In genomic region chr9:64174341-64174740, GRCm38 (mm10) we compare ENCODE assay signal across 8 mouse cellular contexts. TPM values are rescaled to one million over a fixed set of nuclear protein-coding genes. Genes with fewer than 3 reads are reported as not detected.
DNase-seq lines count a peak whose midpoint lies in the region; ATAC-seq and TF ChIP-seq lines count a peak whose summit lies in the region.

No protein-coding gene starts in this region.

- no peaks in the 10 kb centered on the region for H3K27me3 ChIP-seq in lung, embryonic 14.5 days (ENCODE audit: insufficient read depth, low read length)
- no peaks in the 10 kb centered on the region for H3K27me3 ChIP-seq in forebrain, embryonic 10.5 days (ENCODE audit: poor library complexity, severe bottlenecking)
- no peaks in the 10 kb centered on the region for H3K27me3 ChIP-seq in limb, embryonic 13.5 days
- H3K27me3 ChIP-seq in stomach, embryonic 14.5 days (ENCODE audit: control insufficient read depth, insufficient read depth, low read length): no peaks in the 10 kb centered on the region

- H3K36me3 ChIP-seq in lung, embryonic 14.5 days (ENCODE audit: insufficient read depth): peaks cover 45% of the 10 kb centered on the region
- H3K36me3 ChIP-seq in forebrain, embryonic 10.5 days (replicated peaks): peaks cover 49% of the 10 kb centered on the region
- H3K36me3 ChIP-seq in limb, embryonic 13.5 days: peaks cover 44% of the 10 kb centered on the region
- peaks cover 37% of the 10 kb centered on the region for H3K36me3 ChIP-seq in stomach, embryonic 14.5 days (ENCODE audit: control insufficient read depth, insufficient read depth, low read length)

- DNase-seq in lung, embryonic 14.5 days: no peak
- no peak for DNase-seq in lung, postnatal 36 days
- no peak for DNase-seq in forebrain, embryonic 10.5 days (ENCODE audit: extremely low spot score, low spot score)
- DNase-seq in left cerebral cortex, adult 18-20 months (ENCODE audit: low spot score in 2 of 2): no peak

- H3K27ac ChIP-seq in lung, embryonic 14.5 days (ENCODE audit: low read depth): no peak overlapping the region; the same call in 1 of the 2 replicates
- peak overlapping the region; percentile 98 for H3K27ac ChIP-seq in forebrain, embryonic 10.5 days
- no peak overlapping the region for H3K27ac ChIP-seq in limb, embryonic 13.5 days
- H3K27ac ChIP-seq in stomach, embryonic 14.5 days (ENCODE audit: low read length): peak overlapping the region; percentile 10; the same call in 1 of the 2 replicates

- no peak for TF ChIP-seq CTCF in lung, embryonic 14.5 days (IDR thresholded peaks at IDR 0.05; ENCODE audit: low read depth)

- H3K4me1 ChIP-seq in lung, embryonic 14.5 days (ENCODE audit: insufficient read depth): 0 out of 2 replicates have a peak, but pooled peaks cover 3% of the 10 kb centered on the region
- peaks cover 43% of the 10 kb centered on the region for H3K4me1 ChIP-seq in forebrain, embryonic 10.5 days
- peaks cover 25% of the 10 kb centered on the region for H3K4me1 ChIP-seq in limb, embryonic 13.5 days
- peaks cover 15% of the 10 kb centered on the region for H3K4me1 ChIP-seq in stomach, embryonic 14.5 days (ENCODE audit: control insufficient read depth, insufficient read depth, low read length)

- H3K4me2 ChIP-seq in lung, embryonic 14.5 days: peak overlapping the region; percentile 73
- H3K4me2 ChIP-seq in limb, embryonic 13.5 days (replicated peaks): peak overlapping the region; percentile 83
- H3K4me2 ChIP-seq in stomach, embryonic 14.5 days (replicated peaks; ENCODE audit: low read depth, low read length): peak overlapping the region; percentile 94

- peak overlapping the region; percentile 95 for H3K9ac ChIP-seq in lung, embryonic 14.5 days
- peak overlapping the region; percentile 86 for H3K9ac ChIP-seq in limb, embryonic 13.5 days
- peak overlapping the region; percentile 89 for H3K9ac ChIP-seq in stomach, embryonic 14.5 days (replicated peaks; ENCODE audit: low read depth, low read length)

- no peaks in the 10 kb centered on the region for H3K9me3 ChIP-seq in lung, embryonic 14.5 days (ENCODE audit: low read depth, low read length)
- no peaks in the 10 kb centered on the region for H3K9me3 ChIP-seq in forebrain, embryonic 10.5 days
- no peaks in the 10 kb centered on the region for H3K9me3 ChIP-seq in limb, embryonic 13.5 days
- H3K9me3 ChIP-seq in stomach, embryonic 14.5 days (ENCODE audit: control insufficient read depth, low read depth, low read length): no peaks in the 10 kb centered on the region

- peak overlapping the region; percentile 64 for H3K4me3 ChIP-seq in lung, embryonic 14.5 days (ENCODE audit: low read depth, low read length)
- peak overlapping the region; percentile 86 for H3K4me3 ChIP-seq in forebrain, embryonic 10.5 days
- H3K4me3 ChIP-seq in limb, embryonic 13.5 days: peak overlapping the region; percentile 64
- peak overlapping the region; percentile 85 for H3K4me3 ChIP-seq in stomach, embryonic 14.5 days (ENCODE audit: low read depth, low read length)

- ATAC-seq in lung, embryonic 14.5 days (ENCODE audit: insufficient read depth): no peak
- no peak for ATAC-seq in limb, embryonic 13.5 days (ENCODE audit: low FRiP score, low read depth)
- ATAC-seq in stomach, embryonic 14.5 days (ENCODE audit: insufficient number of reproducible peaks, insufficient read depth, low FRiP score, low read depth): no peak
- no peak for ATAC-seq in megakaryocyte-erythroid progenitor cell, adult 5-6 weeks (replicated peaks; ENCODE audit: low FRiP score, low TSS enrichment, poor library complexity, severe bottlenecking)
- no peak for ATAC-seq in inflammation-experienced regulatory T-cells, adult 6 months

RNA-seq across cellular contexts. Expression of gene Rpl4, which starts 1.2 kb away (rescaled TPM):
- 1,349 and 1,368 TPM in 2 replicates for polyA plus RNA-seq in lung, embryonic 14.5 days (2014; fragmentation: Nextera tagmentation; extraction: Ambion mirVana)
- polyA plus RNA-seq in forebrain, embryonic 10.5 days (2016; fragmentation: Nextera tagmentation; extraction: Ambion mirVana): 1,283 and 1,312 TPM in 2 replicates
- 1,136 and 1,154 TPM in 2 replicates for polyA plus RNA-seq in limb, embryonic 13.5 days (2015; fragmentation: Nextera tagmentation; extraction: Ambion mirVana)
- polyA plus RNA-seq in stomach, embryonic 14.5 days (2014; fragmentation: Nextera tagmentation; extraction: Ambion mirVana): 1,335 and 1,376 TPM in 2 replicates
- total RNA-seq in left cerebral cortex, adult 18-20 months (2021): 100 to 1,000 TPM; 589 to 593 TPM
- total RNA-seq in megakaryocyte-erythroid progenitor cell, adult 5-6 weeks (2014; fragmentation: Nextera tagmentation): 3,030 and 3,310 TPM in 2 replicates
- 3,630 and 3,665 TPM in 2 replicates for total RNA-seq in megakaryocyte-erythroid progenitor cell, adult 5-6 weeks (2017)
- polyA plus RNA-seq in inflammation-experienced regulatory T-cells, adult 6 months (2017; shearing (Covaris generic)): 1,000 to 10,000 TPM; 2,319 to 3,701 (median 3,342) TPM

RNA-seq across cellular contexts. Expression of gene Zwilch, which starts 1.4 kb away (rescaled TPM):
- polyA plus RNA-seq in lung, embryonic 14.5 days (2014; fragmentation: Nextera tagmentation; extraction: Ambion mirVana): 31.4 and 33.6 TPM in 2 replicates
- 47.5 and 49.3 TPM in 2 replicates for polyA plus RNA-seq in forebrain, embryonic 10.5 days (2016; fragmentation: Nextera tagmentation; extraction: Ambion mirVana)
- polyA plus RNA-seq in limb, embryonic 13.5 days (2015; fragmentation: Nextera tagmentation; extraction: Ambion mirVana): 19.3 and 23.7 TPM in 2 replicates
- 30.7 and 32.3 TPM in 2 replicates for polyA plus RNA-seq in stomach, embryonic 14.5 days (2014; fragmentation: Nextera tagmentation; extraction: Ambion mirVana)
- total RNA-seq in left cerebral cortex, adult 18-20 months (2021): 1 to 10 TPM; 3.2 to 3.5 TPM
- total RNA-seq in megakaryocyte-erythroid progenitor cell, adult 5-6 weeks (2014; fragmentation: Nextera tagmentation): 63.8 and 96.9 TPM in 2 replicates
- 168 and 181 TPM in 2 replicates for total RNA-seq in megakaryocyte-erythroid progenitor cell, adult 5-6 weeks (2017)
- 10 to 100 TPM in 1 of 3 experiments, 1 to 10 TPM in 2; 4.2 to 12.4 (median 5.0) TPM for polyA plus RNA-seq in inflammation-experienced regulatory T-cells, adult 6 months (2017; shearing (Covaris generic))

RNA-seq across cellular contexts. Expression of gene Snapc5, which starts 4.7 kb away (rescaled TPM):
- 23.2 and 24.7 TPM in 2 replicates for polyA plus RNA-seq in lung, embryonic 14.5 days (2014; fragmentation: Nextera tagmentation; extraction: Ambion mirVana)
- polyA plus RNA-seq in forebrain, embryonic 10.5 days (2016; fragmentation: Nextera tagmentation; extraction: Ambion mirVana): 35.6 and 38.1 TPM in 2 replicates
- 30.4 and 30.5 TPM in 2 replicates for polyA plus RNA-seq in limb, embryonic 13.5 days (2015; fragmentation: Nextera tagmentation; extraction: Ambion mirVana)
- polyA plus RNA-seq in stomach, embryonic 14.5 days (2014; fragmentation: Nextera tagmentation; extraction: Ambion mirVana): 27.9 and 28.0 TPM in 2 replicates
- 10 to 100 TPM; 18.6 to 22.4 TPM for total RNA-seq in left cerebral cortex, adult 18-20 months (2021)
- 13.0 and 13.2 TPM in 2 replicates for total RNA-seq in megakaryocyte-erythroid progenitor cell, adult 5-6 weeks (2014; fragmentation: Nextera tagmentation)
- total RNA-seq in megakaryocyte-erythroid progenitor cell, adult 5-6 weeks (2017): 46.6 and 55.3 TPM in 2 replicates
- 10 to 100 TPM; 55.9 to 72.3 (median 57.0) TPM for polyA plus RNA-seq in inflammation-experienced regulatory T-cells, adult 6 months (2017; shearing (Covaris generic))

RNA-seq across cellular contexts. Expression of gene Lctl, which starts 57.4 kb away (rescaled TPM):
- 0.13 TPM in 1 of 2 replicates, not detected in the other for polyA plus RNA-seq in lung, embryonic 14.5 days (2014; fragmentation: Nextera tagmentation; extraction: Ambion mirVana)
- 0.11 TPM in 1 of 2 replicates, not detected in the other for polyA plus RNA-seq in forebrain, embryonic 10.5 days (2016; fragmentation: Nextera tagmentation; extraction: Ambion mirVana)
- not detected in 2 replicates for polyA plus RNA-seq in limb, embryonic 13.5 days (2015; fragmentation: Nextera tagmentation; extraction: Ambion mirVana)
- not detected in 2 replicates for polyA plus RNA-seq in stomach, embryonic 14.5 days (2014; fragmentation: Nextera tagmentation; extraction: Ambion mirVana)
- total RNA-seq in left cerebral cortex, adult 18-20 months (2021): not detected
- total RNA-seq in megakaryocyte-erythroid progenitor cell, adult 5-6 weeks (2014; fragmentation: Nextera tagmentation): not detected in 2 replicates
- not detected in 2 replicates for total RNA-seq in megakaryocyte-erythroid progenitor cell, adult 5-6 weeks (2017)
- not detected for polyA plus RNA-seq in inflammation-experienced regulatory T-cells, adult 6 months (2017; shearing (Covaris generic))

Comparison
In these comparisons a context has a peak if more than half of its experiments do, and no peak if none do; other contexts are left out.
1. H3K27ac ChIP-seq: peak in forebrain, embryonic 10.5 days (single experiment) and stomach, embryonic 14.5 days (single experiment); none in lung, embryonic 14.5 days (single experiment) and limb, embryonic 13.5 days (single experiment).
2. Peak in every context shown above with its lines, with median percentiles within 50 percentile points of each other: H3K4me2 ChIP-seq, H3K4me3 ChIP-seq and H3K9ac ChIP-seq.